Mouse (Mus musculus): ENCODE results near the gene Atg2a.

Atg2a gene

DNA sequence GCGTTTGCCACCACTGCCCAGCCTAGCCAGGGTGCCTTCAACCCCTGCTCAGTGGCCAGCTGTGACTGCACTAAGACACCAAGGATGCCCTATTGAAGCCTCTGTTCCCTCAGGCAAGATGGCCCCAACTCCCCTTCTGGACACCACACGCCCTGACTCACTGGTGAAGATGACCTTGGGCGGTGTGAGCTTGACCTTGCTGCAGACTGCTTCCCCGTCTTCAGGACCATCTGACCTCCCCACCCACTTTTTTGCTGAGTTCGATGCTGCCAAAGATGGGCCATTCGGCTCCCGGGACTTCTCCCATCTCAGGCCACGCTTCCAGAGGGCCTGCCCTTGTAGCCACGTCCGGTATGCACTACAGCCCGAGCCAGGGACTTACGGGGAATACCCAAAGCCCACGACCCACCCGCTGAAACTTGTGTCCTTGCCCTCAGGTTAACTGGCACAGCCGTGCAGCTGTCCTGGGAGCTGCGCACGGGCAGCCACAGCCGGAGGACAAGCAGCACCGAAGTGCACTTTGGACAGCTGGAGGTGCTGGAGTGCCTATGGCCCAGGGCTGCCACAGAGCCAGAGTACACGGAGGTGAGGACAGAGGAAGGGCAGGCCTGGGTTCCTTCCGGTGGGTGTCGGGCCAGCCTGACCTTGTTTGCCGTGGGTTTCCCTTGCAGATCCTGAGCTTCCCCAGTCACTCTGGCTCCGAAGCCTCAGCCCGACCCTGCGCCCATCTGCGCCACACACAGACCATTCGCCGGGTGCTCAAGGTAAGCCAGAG lies 6.2 kb downstream of the Atg2a start:
- DNase-seq, result no peak

- no peak for DNase-seq
These were observed 11.6 kb downstream of the Atg2a start for GRCm38 (mm10) chr19:6253021-6253420.

- DNase-seq, result peak in 1 of 2 experiments; percentile 43
These were observed 19.0 kb downstream of the Atg2a start for GRCm38 (mm10) chr19:6260428-6260827.

GRCm38 (mm10) chr19:6260946-6261345 lies 19.5 kb downstream of the Atg2a start:
- no peak for DNase-seq

- no peak for DNase-seq
These were observed 19.9 kb downstream of the Atg2a start for GRCm38 (mm10) chr19:6261379-6261778.

DNA sequence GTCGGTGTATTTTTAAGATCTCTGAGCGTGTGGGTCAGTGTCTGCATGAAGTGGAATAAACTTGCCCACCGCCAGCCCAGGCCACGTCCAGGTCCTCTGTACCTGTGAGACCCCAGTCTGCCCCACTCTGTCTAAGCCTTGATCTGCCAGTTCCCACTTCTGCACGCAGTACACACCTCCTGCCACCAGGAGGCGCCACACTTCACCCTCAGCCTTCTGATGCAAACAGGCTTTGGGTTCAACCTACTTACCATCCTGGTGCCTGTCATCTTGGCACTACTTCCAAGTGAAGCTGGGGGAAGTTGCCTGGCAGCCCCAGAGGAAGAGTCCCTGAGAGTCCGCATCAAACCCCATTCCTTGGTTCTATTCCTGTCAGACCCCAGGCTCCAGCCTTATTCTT lies 20.8 kb downstream of the Atg2a start:
- DNase-seq, result peak; percentile 68 to 85

DNA sequence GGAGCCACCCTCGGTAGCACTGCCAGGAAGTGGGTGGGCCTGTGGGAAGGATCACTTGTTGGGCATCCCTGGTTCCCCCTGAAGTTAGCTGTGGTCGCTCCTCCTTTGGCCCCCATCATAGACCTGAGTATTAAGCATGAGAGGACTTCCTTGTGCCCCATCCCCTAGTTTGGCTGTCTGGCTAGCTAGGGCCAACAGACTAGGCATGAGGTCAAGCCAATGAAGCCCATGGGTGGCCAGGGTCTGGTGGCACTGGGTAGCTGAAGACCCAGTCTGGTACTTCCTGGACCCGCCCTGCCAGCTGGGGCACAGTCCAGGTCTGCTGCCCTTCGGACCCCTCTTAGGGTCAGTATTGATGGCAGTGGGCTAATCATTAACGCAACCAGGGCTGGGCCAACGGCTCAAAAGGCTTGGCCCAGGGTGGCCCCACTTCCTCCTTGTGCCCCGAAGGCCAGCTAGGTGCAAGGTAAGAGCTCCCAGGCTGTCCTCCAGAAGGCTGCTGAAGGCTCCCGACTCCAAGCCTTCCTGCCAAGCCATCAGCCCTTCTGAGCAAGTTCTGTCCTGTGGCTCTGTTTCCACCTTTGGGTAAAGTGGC lies 21.5 kb downstream of the Atg2a start:
- peak; percentile 87 to 91 for DNase-seq

GRCm38 (mm10) chr19:6264200-6264599 lies 22.7 kb downstream of the Atg2a start:
- no peak for DNase-seq

- no peak for DNase-seq
These were observed 23.5 kb downstream of the Atg2a start for GRCm38 (mm10) chr19:6264945-6265344.

DNA sequence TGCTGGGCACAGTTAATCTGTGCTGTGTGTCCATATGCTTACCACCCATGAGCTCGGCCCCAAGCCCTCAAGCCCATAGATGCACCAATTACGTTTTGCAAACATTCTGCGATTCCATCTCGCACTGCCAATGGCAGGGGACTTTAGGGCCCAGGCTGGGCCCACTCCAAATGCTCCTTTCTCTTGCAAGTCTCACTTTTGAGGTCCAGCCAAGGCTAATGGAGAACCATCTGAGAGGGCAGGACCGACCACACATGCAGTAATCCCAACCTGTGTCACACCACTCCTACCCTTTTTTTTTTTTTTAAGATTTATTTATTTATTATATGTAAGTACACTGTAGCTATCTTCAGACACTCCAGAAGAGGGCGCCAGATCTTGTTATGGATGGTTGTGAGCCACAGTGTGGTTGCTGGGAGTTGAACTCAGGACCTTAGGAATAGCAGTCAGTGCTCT lies 24.3 kb downstream of the Atg2a start:
- DNase-seq, result peak in 1 of 2 experiments; percentile 27

- DNase-seq, result peak in 1 of 2 experiments; percentile 14
These were observed 26.1 kb downstream of the Atg2a start for GRCm38 (mm10) chr19:6267306-6268169.

DNA sequence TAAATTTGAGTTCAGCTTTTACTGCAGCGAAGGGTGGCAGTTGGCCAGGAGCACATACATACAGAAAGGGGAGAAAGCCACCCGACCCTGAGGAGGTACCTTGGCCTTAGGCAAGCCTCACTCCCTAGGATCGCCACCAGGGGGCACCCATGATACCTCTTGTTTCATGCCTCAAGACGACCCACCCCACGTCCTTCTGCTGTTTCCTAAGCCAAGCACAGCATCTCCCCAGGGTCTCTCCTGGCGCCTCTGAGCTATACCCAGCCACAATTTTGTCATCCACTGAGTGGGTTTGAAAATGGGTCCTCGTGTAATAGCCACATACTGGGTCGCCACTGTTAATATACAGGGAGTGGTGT lies 26.7 kb downstream of the Atg2a start:
- DNase-seq, result peak; percentile 80 to 92

DNA sequence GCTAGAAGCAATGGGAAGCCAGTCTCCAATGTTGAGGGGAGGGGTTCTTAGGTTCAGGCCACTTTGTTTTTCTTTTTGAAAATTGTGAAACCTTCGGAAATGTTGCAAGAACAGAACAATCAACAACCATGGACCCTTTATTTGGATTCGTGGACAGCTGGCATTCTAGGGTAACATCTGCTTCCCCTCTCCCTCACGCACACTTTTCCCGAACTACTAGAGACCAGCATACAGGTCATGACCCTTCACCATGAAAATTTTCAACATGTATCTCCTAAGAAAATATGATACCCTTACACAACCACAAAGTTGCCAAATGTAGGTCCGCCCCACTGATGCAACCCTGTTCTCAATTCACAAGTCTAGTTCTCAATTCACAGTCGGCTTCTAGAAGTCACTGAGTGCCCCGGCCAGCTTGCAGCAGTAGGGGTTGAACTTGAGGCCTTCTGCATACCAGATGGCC lies 27.2 kb downstream of the Atg2a start:
- no peak for DNase-seq

DNA sequence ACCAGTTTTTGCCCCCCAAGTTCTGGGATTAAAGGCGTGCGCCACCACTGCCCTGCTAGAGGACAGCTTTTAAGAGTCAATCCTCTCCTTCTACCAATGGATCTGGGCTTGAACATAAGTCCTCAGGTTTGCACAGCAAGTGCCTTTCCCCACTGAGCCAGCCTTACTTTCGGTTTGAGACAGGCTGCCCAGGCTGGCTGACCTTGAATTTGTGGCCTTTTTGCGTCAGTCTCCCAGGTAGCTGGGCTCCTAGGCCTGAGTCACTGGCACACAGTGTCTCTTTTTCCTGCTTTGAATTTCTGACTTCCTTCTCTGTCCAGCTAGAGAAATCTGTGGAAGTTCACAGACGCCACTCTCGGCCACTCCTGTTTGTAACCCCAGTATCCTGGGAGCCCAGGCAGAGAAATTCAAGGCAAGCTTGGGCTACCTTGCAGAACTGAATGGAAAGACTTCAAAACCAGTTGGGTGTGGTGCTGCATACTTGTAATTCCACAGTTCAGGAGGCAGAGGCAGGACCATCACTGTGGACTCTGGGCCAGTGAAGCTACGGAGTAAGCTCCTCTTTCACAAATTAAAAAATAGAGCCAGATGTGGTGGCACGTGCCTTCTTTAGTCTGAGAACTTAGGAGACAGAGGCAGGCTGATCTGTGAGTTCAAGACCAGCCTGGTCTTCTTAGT lies 28.5 kb downstream of the Atg2a start:
- peak in 1 of 2 experiments; percentile 34 for DNase-seq

DNA sequence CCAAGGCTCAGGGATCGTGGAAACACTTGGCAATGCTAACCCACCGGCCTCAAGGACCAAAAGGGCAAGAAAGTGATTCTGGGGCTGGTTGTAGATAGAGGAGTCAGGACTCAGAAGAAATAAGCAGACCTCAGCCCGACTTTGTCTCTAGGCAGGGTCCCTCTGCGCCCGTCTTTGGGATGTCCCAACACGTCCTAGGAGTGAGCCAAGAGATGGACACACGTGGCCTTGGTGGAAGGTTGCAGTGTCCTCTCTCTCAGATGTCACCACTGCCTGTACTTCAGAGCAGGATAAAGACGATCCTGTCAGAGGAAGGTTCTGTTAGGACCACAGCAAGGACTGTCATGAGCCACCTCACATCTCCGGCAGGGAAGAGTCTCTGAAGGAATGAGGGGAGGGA lies 29.2 kb downstream of the Atg2a start:
- no peak for DNase-seq

DNA sequence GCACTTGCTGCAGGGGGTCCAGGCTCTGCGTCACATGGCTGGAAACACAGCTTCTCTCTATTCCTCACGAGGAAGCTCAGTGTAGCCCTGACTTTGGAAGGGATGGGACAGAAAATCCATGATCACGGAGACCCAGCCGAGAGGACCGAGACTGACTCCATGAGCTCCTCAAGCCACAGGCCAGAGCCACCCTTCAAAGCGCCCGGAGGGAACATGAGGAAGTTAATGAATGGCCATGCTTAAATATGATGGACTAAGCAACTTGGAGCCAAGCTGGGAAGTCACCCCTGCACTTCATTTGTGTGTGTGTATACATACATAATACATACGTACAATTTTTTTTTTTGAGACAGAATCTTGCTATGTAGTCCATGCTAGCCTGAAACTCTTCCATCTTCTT lies 29.7 kb downstream of the Atg2a start:
- peak; percentile 60 to 63 for DNase-seq

GRCm38 (mm10) chr19:6272053-6272452 lies 30.6 kb downstream of the Atg2a start:
- peak; percentile 75 to 87 for DNase-seq

DNA sequence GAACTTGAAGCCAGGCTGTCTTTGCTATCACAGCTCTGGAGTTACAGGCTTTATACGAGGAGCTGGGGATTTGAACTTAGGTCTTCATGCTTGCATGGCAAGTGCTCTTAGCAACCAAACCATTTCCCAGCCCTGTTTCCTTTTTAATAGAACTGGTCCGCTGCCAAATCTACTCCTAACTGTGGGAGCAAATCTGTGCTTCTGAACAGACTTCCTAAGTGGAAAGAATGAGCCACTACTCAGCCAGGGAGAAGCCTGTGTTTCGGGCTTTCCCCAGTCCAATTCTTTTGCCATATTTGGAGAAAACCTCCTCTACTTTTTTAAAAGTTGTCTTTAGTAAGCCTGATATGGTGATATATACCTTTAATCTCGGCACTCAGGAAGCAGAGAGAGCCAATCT lies 31.3 kb downstream of the Atg2a start:
- DNase-seq, result peak in 1 of 2 experiments; percentile 28

- no peak for DNase-seq
These were observed 32.1 kb downstream of the Atg2a start for GRCm38 (mm10) chr19:6273592-6273991.

DNA sequence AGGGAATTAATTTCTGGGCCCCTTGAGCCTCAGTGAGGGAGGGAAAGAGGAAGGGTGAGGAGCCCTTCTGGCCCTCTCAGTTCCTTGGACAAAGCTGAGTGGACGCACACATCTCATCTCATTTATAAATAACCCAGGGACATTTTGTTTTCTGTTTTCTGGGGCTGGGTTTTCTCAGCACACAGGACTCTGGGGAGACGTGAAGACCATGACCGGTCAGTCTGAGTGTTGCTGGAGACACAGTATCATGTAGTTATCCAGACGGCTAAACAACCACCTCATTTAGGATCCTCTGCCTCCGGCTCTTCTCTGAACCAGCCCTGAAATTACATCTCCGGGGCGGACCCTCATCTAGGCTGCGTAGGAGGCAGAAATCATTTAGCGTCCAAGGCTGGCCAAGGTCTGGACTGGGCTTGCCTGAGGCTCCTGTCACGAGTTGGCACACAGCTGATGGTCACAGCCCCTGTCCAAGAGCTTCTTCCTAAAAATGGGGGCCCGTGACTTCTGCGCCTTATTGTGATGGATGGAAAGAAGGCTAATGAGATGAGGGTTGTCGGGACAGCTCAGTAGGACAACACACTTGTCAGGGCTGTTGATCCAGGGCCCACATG lies 32.6 kb downstream of the Atg2a start:
- peak in 1 of 2 experiments; percentile 13 for DNase-seq

DNA sequence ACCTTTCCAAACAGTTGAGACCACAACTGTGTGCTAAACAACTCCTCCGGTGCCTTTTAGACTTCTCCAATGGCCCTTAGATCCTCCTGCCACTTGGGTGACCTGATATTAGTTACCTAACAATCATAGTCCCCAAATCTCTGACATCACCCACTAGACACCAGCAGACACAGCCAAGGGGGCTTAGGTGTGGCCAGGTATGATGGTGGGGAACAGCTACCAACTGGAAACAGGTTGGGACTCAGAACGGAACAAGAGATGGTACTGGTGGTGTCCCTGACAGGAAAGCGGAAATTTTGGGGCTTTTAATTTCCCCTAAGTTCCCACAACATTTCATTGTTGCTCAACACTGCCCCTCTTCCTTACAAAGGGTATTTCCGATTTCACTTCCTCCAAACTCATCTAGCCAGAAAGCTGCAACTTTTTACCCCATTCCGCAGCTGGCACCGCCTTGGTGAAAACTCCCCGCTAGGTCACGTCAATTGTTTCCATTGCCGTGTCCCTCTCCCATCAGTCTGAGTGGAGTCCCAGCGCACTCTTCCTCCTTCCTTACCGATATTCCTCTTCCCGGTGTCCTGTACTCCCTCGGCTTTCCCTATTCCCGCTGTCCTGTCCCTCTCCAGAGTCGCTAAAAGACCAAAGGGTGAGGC lies 34.4 kb downstream of the Atg2a start:
- peak in 1 of 2 experiments; percentile 12 for DNase-seq
